Mouse (Mus musculus) stomach, embryonic 16.5 days (tissue): Measurements from ENCODE around the gene Dab1. TPM values are rescaled to one million over a fixed set of nuclear protein-coding genes. Genes with fewer than 3 reads are reported as not detected.
A peak's percentile ranks its signal among the peaks of the same experiment; 100 is the strongest.

ENCODE experiments used
- ATAC-seq: fragments of 200-750 bp; cut with Nextera tagmentation; 2 replicates; pipeline ENCODE4 v1.8.0; 2017; ENCODE audit warnings: moderate number of reproducible peaks, moderate TSS enrichment; ENCODE audit not compliant: insufficient read depth, low FRiP score
- H3K27ac ChIP-seq: fragments of 300-500 bp; sonication (generic); 2 replicates; pipeline ENCODE4 v1.5.1; 2014; ENCODE audit warnings: low read length
- H3K27me3 ChIP-seq: fragments of 300-500 bp; sonication (generic); 2 replicates; pipeline ENCODE4 v1.6.1; 2014; ENCODE audit warnings: low read length, control low read depth, mixed read lengths; ENCODE audit not compliant: control insufficient read depth, insufficient read depth
- H3K36me3 ChIP-seq: fragments of 300-500 bp; sonication (generic); 2 replicates; pipeline ENCODE4 v1.6.1; 2014; ENCODE audit warnings: low read length; ENCODE audit not compliant: control insufficient read depth, insufficient read depth
- H3K4me1 ChIP-seq: fragments of 300-500 bp; sonication (generic); 2 replicates; pipeline ENCODE4 v1.6.1; 2014; ENCODE audit warnings: low read length, control low read depth, mixed read lengths; ENCODE audit not compliant: control insufficient read depth, insufficient read depth
- H3K4me2 ChIP-seq: fragments of 300-500 bp; sonication (generic); 2 replicates; pipeline ENCODE4 v1.6.1; 2014; ENCODE audit warnings: low read depth, low read length, mixed read lengths
- H3K4me3 ChIP-seq: fragments of 300-500 bp; sonication (generic); replicated peaks from 2 replicates; pipeline ENCODE4 v1.5.1; 2014; ENCODE audit warnings: mild to moderate bottlenecking, low read length
- H3K9ac ChIP-seq: fragments of 300-500 bp; sonication (generic); 2 replicates; pipeline ENCODE4 v1.6.1; 2014; ENCODE audit warnings: low read length
- H3K9me3 ChIP-seq: fragments of 300-500 bp; sonication (generic); replicated peaks from 2 replicates; pipeline ENCODE4 v1.6.1; 2016; ENCODE audit warnings: low read length, control low read depth; ENCODE audit not compliant: control insufficient read depth
- WGBS: fragments of 180-500 bp; shearing (Covaris S2); extraction: QIAGEN DNeasy Blood & Tissue Kit; methylation state at CpG from one replicate; pipeline ENCODE4 v1.1.7; 2014; 5-methylcytosine and 5-hydroxymethylcytosine counted together
- polyA plus RNA-seq: library from polyadenylated mRNA; unstranded; fragments of >200 nt; fragmentation: Nextera tagmentation; extraction: Ambion mirVana; gene quantifications from 2 replicates; pipeline ENCODE4 v1.2.1, GENCODE M21; 2015

Dab1 gene
- polyA plus RNA-seq, 1 experiment from 2014 or later = 10.0 TPM

GRCm38 (mm10) chr4:104337279-104337678 is 718.1 kb downstream of the Dab1 start:
- ATAC-seq = no peak
- 74% methylated on average over 10 of the region's 10 CpGs for WGBS
- no peaks in the 10 kb centered on the region for H3K9me3 ChIP-seq
- no peak overlapping the region for H3K4me2 ChIP-seq
- H3K4me3 ChIP-seq = no peak overlapping the region
- no peaks in the 10 kb centered on the region for H3K36me3 ChIP-seq
- no peaks in the 10 kb centered on the region for H3K27me3 ChIP-seq
- H3K9ac ChIP-seq = no peak overlapping the region
- H3K27ac ChIP-seq = no peak overlapping the region
- no peaks in the 10 kb centered on the region for H3K4me1 ChIP-seq

- H3K27ac ChIP-seq = no peak overlapping the region
- no peaks in the 10 kb centered on the region for H3K36me3 ChIP-seq
- H3K4me2 ChIP-seq = no peak overlapping the region
- no peak overlapping the region for H3K4me3 ChIP-seq
- no peak overlapping the region for H3K9ac ChIP-seq
- H3K9me3 ChIP-seq = no peaks in the 10 kb centered on the region
- no peak for ATAC-seq
- H3K4me1 ChIP-seq = no peaks in the 10 kb centered on the region
- H3K27me3 ChIP-seq = no peaks in the 10 kb centered on the region
- 87% methylated on average over 2 of the region's 2 CpGs for WGBS
Measured at GRCm38 (mm10) chr4:104338382-104338781, 719.2 kb downstream of the Dab1 start.

- no peak overlapping the region for H3K9ac ChIP-seq
- H3K4me3 ChIP-seq = no peak overlapping the region
- H3K36me3 ChIP-seq = no peaks in the 10 kb centered on the region
- no peaks in the 10 kb centered on the region for H3K4me1 ChIP-seq
- H3K4me2 ChIP-seq = no peak overlapping the region
- peaks cover 14% of the 10 kb centered on the region for H3K27me3 ChIP-seq
- WGBS = 46% methylated on average over 1 of the region's 1 CpGs
- H3K27ac ChIP-seq = no peak overlapping the region
- H3K9me3 ChIP-seq = no peaks in the 10 kb centered on the region
- ATAC-seq = no peak
Measured at GRCm38 (mm10) chr4:104361345-104361744, 742.2 kb downstream of the Dab1 start.

- Histone ChIP-seq H3K27me3 (peaks cover 51% of the 10 kb centered on the region), H3K9me3 (no peaks in the 10 kb centered on the region), H3K27ac (no peak overlapping the region), H3K4me3 (peak overlapping the region; percentile 61), H3K4me1 (peaks cover 14% of the 10 kb centered on the region), H3K9ac (peak overlapping the region; percentile 73), H3K36me3 (no peaks in the 10 kb centered on the region), H3K4me2 (peak overlapping the region; percentile 73)
- no peak for ATAC-seq
- 23% methylated on average over 8 of the region's 8 CpGs for WGBS
Measured at GRCm38 (mm10) chr4:104366491-104366890, 747.3 kb downstream of the Dab1 start.

- Histone ChIP-seq H3K9ac (peak overlapping the region; percentile 73), H3K27ac (no peak overlapping the region), H3K27me3 (peaks cover 51% of the 10 kb centered on the region), H3K4me1 (peaks cover 14% of the 10 kb centered on the region), H3K9me3 (no peaks in the 10 kb centered on the region), H3K36me3 (no peaks in the 10 kb centered on the region), H3K4me3 (peak overlapping the region; percentile 61), H3K4me2 (peak overlapping the region; percentile 73)
- under 1% methylated on average over 65 of the region's 94 CpGs for WGBS
- ATAC-seq = peak; percentile 88
Measured at GRCm38 (mm10) chr4:104366894-104367740, 748.0 kb downstream of the Dab1 start.

GRCm38 (mm10) chr4:104367741-104368411 is 748.7 kb downstream of the Dab1 start:
- peak; percentile 56 for ATAC-seq
- H3K9ac ChIP-seq = peak overlapping the region; percentile 73
- peak overlapping the region; percentile 61 for H3K4me3 ChIP-seq
- H3K27ac ChIP-seq = no peak overlapping the region
- H3K4me1 ChIP-seq = peaks cover 14% of the 10 kb centered on the region
- H3K36me3 ChIP-seq = no peaks in the 10 kb centered on the region
- peaks cover 51% of the 10 kb centered on the region for H3K27me3 ChIP-seq
- H3K9me3 ChIP-seq = no peaks in the 10 kb centered on the region
- H3K4me2 ChIP-seq = peak overlapping the region; percentile 73
- under 1% methylated on average over 39 of the region's 48 CpGs for WGBS

GRCm38 (mm10) chr4:104368561-104369021 is 749.4 kb downstream of the Dab1 start:
- H3K36me3 ChIP-seq = no peaks in the 10 kb centered on the region
- H3K4me1 ChIP-seq = peaks cover 14% of the 10 kb centered on the region
- H3K9ac ChIP-seq = peak overlapping the region; percentile 43
- no peak; the same call in 1 of the 2 replicates for ATAC-seq
- peak overlapping the region; percentile 73 for H3K4me2 ChIP-seq
- peak overlapping the region; percentile 61 for H3K4me3 ChIP-seq
- H3K27me3 ChIP-seq = peaks cover 51% of the 10 kb centered on the region
- H3K9me3 ChIP-seq = no peaks in the 10 kb centered on the region
- no peak overlapping the region for H3K27ac ChIP-seq
- under 1% methylated on average over 20 of the region's 20 CpGs for WGBS

- no peaks in the 10 kb centered on the region for H3K36me3 ChIP-seq
- H3K4me3 ChIP-seq = peak overlapping the region; percentile 61
- no peak for ATAC-seq
- H3K9ac ChIP-seq = 0 out of 2 replicates have a peak overlapping the region, but pooled peaks have one; percentile 43
- H3K4me2 ChIP-seq = peak overlapping the region; percentile 73
- peaks cover 14% of the 10 kb centered on the region for H3K4me1 ChIP-seq
- 17% methylated on average over 7 of the region's 7 CpGs for WGBS
- H3K27me3 ChIP-seq = peaks cover 51% of the 10 kb centered on the region
- no peak overlapping the region for H3K27ac ChIP-seq
- no peaks in the 10 kb centered on the region for H3K9me3 ChIP-seq
Measured at GRCm38 (mm10) chr4:104369091-104369490, 749.9 kb downstream of the Dab1 start.

- H3K27ac ChIP-seq = no peak overlapping the region
- ATAC-seq = no peak
- H3K4me1 ChIP-seq = peaks cover 14% of the 10 kb centered on the region
- no peaks in the 10 kb centered on the region for H3K9me3 ChIP-seq
- no peaks in the 10 kb centered on the region for H3K36me3 ChIP-seq
- peaks cover 39% of the 10 kb centered on the region for H3K27me3 ChIP-seq
- H3K9ac ChIP-seq = no peak overlapping the region
- no peak overlapping the region for H3K4me3 ChIP-seq
- H3K4me2 ChIP-seq = no peak overlapping the region
- 69% methylated on average over 8 of the region's 8 CpGs for whole genome bisulfite sequencing
Measured at GRCm38 (mm10) chr4:104371136-104371535, 752.0 kb downstream of the Dab1 start.
